Mouse (Mus musculus) liver, embryonic 16.5 days (tissue): ENCODE results near the gene Xylb. TPM values are rescaled to one million over a fixed set of nuclear protein-coding genes. Genes with fewer than 3 reads are reported as not detected.

Experiments
- ATAC-seq: fragments of 200-750 bp; cut with Nextera tagmentation; 2 replicates; pipeline ENCODE4 v1.8.0; 2017; ENCODE audit warnings: low read depth, mild to moderate bottlenecking, moderate number of reproducible peaks, moderate library complexity
- H3K27ac ChIP-seq: fragments of 300-500 bp; sonication (generic); 2 replicates; pipeline ENCODE4 v1.5.1; 2014; ENCODE audit warnings: mild to moderate bottlenecking, low read length
- H3K27me3 ChIP-seq: fragments of 300-500 bp; sonication (generic); 2 replicates; pipeline ENCODE4 v1.6.1; 2014; ENCODE audit warnings: low read depth, low read length, mixed read lengths; ENCODE audit not compliant: control insufficient read depth, insufficient read depth
- H3K36me3 ChIP-seq: fragments of 300-500 bp; sonication (generic); 2 replicates; pipeline ENCODE4 v1.6.1; 2014; ENCODE audit warnings: mild to moderate bottlenecking; ENCODE audit not compliant: control insufficient read depth, insufficient read depth
- H3K4me1 ChIP-seq: fragments of 300-500 bp; sonication (generic); 2 replicates; pipeline ENCODE4 v1.6.1; 2014; ENCODE audit warnings: low read depth, low read length, mixed read lengths; ENCODE audit not compliant: control insufficient read depth
- H3K4me2 ChIP-seq: fragments of 300-500 bp; sonication (generic); 2 replicates; pipeline ENCODE4 v1.6.1; 2014; ENCODE audit warnings: low read depth, low read length, mixed read lengths
- H3K4me3 ChIP-seq: fragments of 300-500 bp; sonication (generic); 2 replicates; pipeline ENCODE4 v1.5.1; 2014; ENCODE audit warnings: low read depth, mild to moderate bottlenecking, low read length
- H3K9ac ChIP-seq: fragments of 300-500 bp; sonication (generic); 2 replicates; pipeline ENCODE4 v1.6.1; 2014; ENCODE audit warnings: low read depth, low read length
- H3K9me3 ChIP-seq: fragments of 300-500 bp; sonication (generic); replicated peaks from 2 replicates; pipeline ENCODE4 v1.6.1; 2016; ENCODE audit warnings: low read length; ENCODE audit not compliant: control insufficient read depth
- WGBS: fragments of 180-500 bp; shearing (Covaris S2); extraction: QIAGEN DNeasy Blood & Tissue Kit; methylation state at CpG from one replicate; pipeline ENCODE4 v1.1.7; 2014; ENCODE audit not compliant: insufficient replicate concordance; 5-methylcytosine and 5-hydroxymethylcytosine counted together
- polyA plus RNA-seq: library from polyadenylated mRNA; unstranded; fragments of >200 nt; fragmentation: Nextera tagmentation; extraction: Ambion mirVana; gene quantifications from 2 replicates; pipeline ENCODE4 v1.2.1, GENCODE M21; 2015

Xylb gene
- polyA plus RNA-seq, 1 experiment from 2014 or later: 4.5 TPM

- under 1% methylated on average over 28 of the region's 32 CpGs for WGBS
Observed at GRCm38 (mm10) chr9:119401801-119402214, 44.6 kb downstream of the Xylb start, which contains the start of gene Acvr2b. Gene Acvr2b (plus strand): TSS chr9:119402118.

GRCm38 (mm10) chr9:119402253-119403235, 45.4 kb downstream of the Xylb start:
- peak; percentile 39 for ATAC-seq
- Histone ChIP-seq H3K4me3 (peak overlapping the region; percentile 70), H3K9ac (peak overlapping the region; percentile 66), H3K9me3 (no peaks in the 10 kb centered on the region), H3K4me2 (peak overlapping the region; percentile 75), H3K27ac (peak overlapping the region; percentile 84), H3K4me1 (peaks cover 7% of the 10 kb centered on the region), H3K27me3 (peaks cover 34% of the 10 kb centered on the region), H3K36me3 (no peaks in the 10 kb centered on the region)
- under 1% methylated on average over 115 of the region's 127 CpGs for WGBS

More at GRCm38 (mm10) chr9:119401801-119402214, 44.6 kb downstream of the Xylb start, which contains the start of gene Acvr2b:
- Histone ChIP-seq H3K27ac (peak within 1 kb of the TSS; percentile 84), H3K9me3 (no peaks in the 10 kb centered on the region), H3K27me3 (peaks cover 34% of the 10 kb centered on the region), H3K36me3 (no peaks in the 10 kb centered on the region), H3K4me3 (peak within 1 kb of the TSS; percentile 70), H3K4me1 (peaks cover 7% of the 10 kb centered on the region), H3K4me2 (peak within 1 kb of the TSS; percentile 75), H3K9ac (peak within 1 kb of the TSS; percentile 66)
- ATAC-seq: peak; percentile 88

- no peak for ATAC-seq
- WGBS: 0% methylated on average over 26 of the region's 26 CpGs
- Histone ChIP-seq H3K9ac (peak overlapping the region; percentile 66), H3K4me3 (peak overlapping the region; percentile 70), H3K9me3 (no peaks in the 10 kb centered on the region), H3K4me1 (peaks cover 7% of the 10 kb centered on the region), H3K36me3 (no peaks in the 10 kb centered on the region), H3K4me2 (peak overlapping the region; percentile 75), H3K27me3 (peaks cover 34% of the 10 kb centered on the region), H3K27ac (no peak overlapping the region)
Observed at GRCm38 (mm10) chr9:119403236-119403641, 46.1 kb downstream of the Xylb start.

GRCm38 (mm10) chr9:119404090-119404489, 46.9 kb downstream of the Xylb start:
- no peaks in the 10 kb centered on the region for H3K9me3 ChIP-seq
- WGBS: 42% methylated on average over 5 of the region's 5 CpGs
- H3K9ac ChIP-seq: no peak overlapping the region
- ATAC-seq: no peak
- H3K4me2 ChIP-seq: no peak overlapping the region
- peaks cover 34% of the 10 kb centered on the region for H3K27me3 ChIP-seq
- peaks cover 7% of the 10 kb centered on the region for H3K4me1 ChIP-seq
- no peak overlapping the region for H3K27ac ChIP-seq
- no peaks in the 10 kb centered on the region for H3K36me3 ChIP-seq
- no peak overlapping the region for H3K4me3 ChIP-seq

GRCm38 (mm10) chr9:119407884-119408283, 50.7 kb downstream of the Xylb start:
- H3K9ac ChIP-seq: no peak overlapping the region
- no peak overlapping the region for H3K4me2 ChIP-seq
- ATAC-seq: no peak
- peaks cover 20% of the 10 kb centered on the region for H3K27me3 ChIP-seq
- H3K4me3 ChIP-seq: no peak overlapping the region
- no peaks in the 10 kb centered on the region for H3K36me3 ChIP-seq
- H3K4me1 ChIP-seq: peaks cover 12% of the 10 kb centered on the region
- H3K27ac ChIP-seq: no peak overlapping the region
- no peaks in the 10 kb centered on the region for H3K9me3 ChIP-seq
- WGBS: 65% methylated on average over 15 of the region's 15 CpGs

- H3K27ac ChIP-seq: no peak overlapping the region
- no peaks in the 10 kb centered on the region for H3K36me3 ChIP-seq
- peaks cover 8% of the 10 kb centered on the region for H3K27me3 ChIP-seq
- WGBS: 48% methylated on average over 11 of the region's 11 CpGs
- ATAC-seq: no peak
- no peak overlapping the region for H3K9ac ChIP-seq
- H3K9me3 ChIP-seq: no peaks in the 10 kb centered on the region; the same call in 1 of the 2 replicates
- H3K4me2 ChIP-seq: no peak overlapping the region
- H3K4me1 ChIP-seq: peaks cover 5% of the 10 kb centered on the region
- no peak overlapping the region for H3K4me3 ChIP-seq
Observed at GRCm38 (mm10) chr9:119408898-119409664, 51.9 kb downstream of the Xylb start.

GRCm38 (mm10) chr9:119409864-119410263, 52.7 kb downstream of the Xylb start:
- Histone ChIP-seq H3K4me1 (peaks cover 5% of the 10 kb centered on the region), H3K9me3 (no peaks in the 10 kb centered on the region; the same call in 1 of the 2 replicates), H3K36me3 (no peaks in the 10 kb centered on the region), H3K9ac (no peak overlapping the region), H3K27ac (no peak overlapping the region), H3K27me3 (no peaks in the 10 kb centered on the region; the same call in 1 of the 2 replicates), H3K4me3 (no peak overlapping the region), H3K4me2 (no peak overlapping the region)
- WGBS: 60% methylated on average over 5 of the region's 5 CpGs
- ATAC-seq: no peak

GRCm38 (mm10) chr9:119418025-119418424, 60.8 kb downstream of the Xylb start:
- H3K9ac ChIP-seq: no peak overlapping the region
- no peak for ATAC-seq
- H3K36me3 ChIP-seq: no peaks in the 10 kb centered on the region
- H3K9me3 ChIP-seq: no peaks in the 10 kb centered on the region; the same call in 1 of the 2 replicates
- no peaks in the 10 kb centered on the region for H3K27me3 ChIP-seq
- no peak overlapping the region for H3K27ac ChIP-seq
- WGBS: 58% methylated on average over 18 of the region's 18 CpGs
- no peak overlapping the region for H3K4me2 ChIP-seq
- H3K4me1 ChIP-seq: no peaks in the 10 kb centered on the region
- no peak overlapping the region for H3K4me3 ChIP-seq
